Mouse (Mus musculus) liver, embryonic 14.5 days (tissue): ENCODE data around the gene Ubr4. TPM values are rescaled to one million over a fixed set of nuclear protein-coding genes. Genes with fewer than 3 reads are reported as not detected.

Experiments used
- ATAC-seq: fragments of 200-750 bp; cut with Nextera tagmentation; 2 replicates; pipeline ENCODE4 v1.8.0; 2017; ENCODE audit warnings: moderate number of reproducible peaks, mild to moderate bottlenecking, moderate library complexity; ENCODE audit not compliant: insufficient read depth
- DNase-seq, 3 experiments: peaks; one replicate each; pipeline ENCODE4 v3.0.0-alpha.2; 2012 to 2013; ENCODE audit warnings: low read depth in 3 of 3, low spot score in 3 of 3
- H3K27ac ChIP-seq: fragments of 300-500 bp; sonication (generic); 2 replicates; pipeline ENCODE4 v1.5.1; 2014; ENCODE audit warnings: moderate library complexity, mild to moderate bottlenecking, control low read depth, inconsistent platforms
- H3K27me3 ChIP-seq: fragments of 300-500 bp; sonication (generic); 2 replicates; pipeline ENCODE4 v1.6.1; 2014; ENCODE audit warnings: mild to moderate bottlenecking, low read length, moderate library complexity; ENCODE audit not compliant: control insufficient read depth, insufficient read depth
- H3K36me3 ChIP-seq: fragments of 300-500 bp; sonication (generic); replicated peaks from 2 replicates; pipeline ENCODE4 v1.6.1; 2014; ENCODE audit warnings: low read depth; ENCODE audit not compliant: control insufficient read depth, insufficient read depth
- H3K4me1 ChIP-seq, 2 experiments: fragments of 200-500 bp in 1 of 2; fragments of 300-500 bp in 1 of 2; sonication (generic) in 1 of 2; replicated peaks; 2 replicates each; pipeline ENCODE4 v1.6.1; 2012 to 2014; ENCODE audit warnings: antibody characterized with exemption in 1 of 2, inconsistent platforms in 1 of 2, low read length in 1 of 2; ENCODE audit not compliant: control insufficient read depth in 2 of 2, insufficient read depth in 2 of 2
- H3K4me2 ChIP-seq: fragments of 300-500 bp; sonication (generic); 2 replicates; pipeline ENCODE4 v1.6.1; 2014; ENCODE audit warnings: low read depth, mild to moderate bottlenecking, control low read depth, moderate library complexity
- H3K4me3 ChIP-seq, 2 experiments: fragments of 200-500 bp in 1 of 2; fragments of 300-500 bp in 1 of 2; sonication (generic) in 1 of 2; 2 replicates each; pipeline ENCODE4 v1.5.1; 2012 to 2014; ENCODE audit warnings: low read depth in 2 of 2, low read length in 2 of 2, mild to moderate bottlenecking in 2 of 2, control low read depth in 1 of 2, inconsistent platforms in 1 of 2, moderate library complexity in 1 of 2; ENCODE audit not compliant: insufficient read depth in 1 of 2
- H3K9ac ChIP-seq: fragments of 300-500 bp; sonication (generic); replicated peaks from 2 replicates; pipeline ENCODE4 v1.6.1; 2014; ENCODE audit warnings: mild to moderate bottlenecking, control low read depth, moderate library complexity
- H3K9me3 ChIP-seq: fragments of 300-500 bp; sonication (generic); 2 replicates; pipeline ENCODE4 v1.6.1; 2016; ENCODE audit warnings: low read length, mixed read lengths; ENCODE audit not compliant: control insufficient read depth
- CTCF ChIP-seq: IDR thresholded peaks from 2 replicates; pipeline ENCODE4 v1.5.1; 2016; ENCODE audit warnings: antibody characterized with exemption, low read depth, control low read depth
- EP300 ChIP-seq: IDR thresholded peaks from 2 replicates; pipeline ENCODE4 v1.6.1; 2016; ENCODE audit warnings: antibody characterized with exemption, low read depth
- WGBS: fragments of 180-500 bp; shearing (Covaris S2); extraction: QIAGEN DNeasy Blood & Tissue Kit; methylation state at CpG from one replicate; pipeline ENCODE4 v1.1.7; 2014; ENCODE audit not compliant: insufficient replicate concordance; 5-methylcytosine and 5-hydroxymethylcytosine counted together
- polyA plus RNA-seq, 2 experiments: library from polyadenylated mRNA; depleted of rRNA in 1 of 2; stranded (reverse) in 1 of 2; unstranded in 1 of 2; fragments of >200 nt; fragmentation: Nextera tagmentation in 1 of 2; extraction: Ambion mirVana in 1 of 2; gene quantifications; 2 replicates each; pipeline versions ENCODE4 v1.2.1 to v1.2.3; 2012 to 2014

The Ubr4 gene
- polyA plus RNA-seq, 2 experiments: 34.0 to 55.5 TPM

DNA sequence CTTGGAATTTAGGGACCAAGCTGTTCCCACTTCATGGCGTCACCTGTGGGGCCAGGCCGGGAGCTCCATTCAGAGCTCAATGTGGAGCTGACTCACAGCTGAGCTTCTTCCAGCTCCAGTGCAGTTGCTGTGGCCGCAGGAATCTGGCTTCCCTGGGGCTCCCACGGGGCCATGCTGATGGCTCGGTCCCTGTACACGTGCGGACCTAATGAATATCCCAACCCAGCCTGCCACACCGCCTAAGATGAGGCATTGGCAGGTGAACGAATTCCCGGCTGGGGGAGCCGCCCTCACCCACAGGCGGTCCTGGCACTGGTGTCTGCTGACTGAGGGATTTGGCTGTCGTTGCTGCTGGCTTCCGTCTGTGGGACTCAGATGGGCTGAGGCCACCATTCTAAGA is 148.4 kb downstream of the Ubr4 start:
- no peaks in the 10 kb centered on the region for H3K4me1 ChIP-seq
- H3K36me3 ChIP-seq: no peaks in the 10 kb centered on the region
- no peak overlapping the region for H3K4me2 ChIP-seq
- no peaks in the 10 kb centered on the region for H3K27me3 ChIP-seq
- H3K27ac ChIP-seq: no peak overlapping the region
- H3K9ac ChIP-seq: no peak overlapping the region
- 65% methylated on average over 14 of the region's 14 CpGs for WGBS
- no peak overlapping the region for H3K4me3 ChIP-seq
- ATAC-seq (no peak), DNase-seq (no peak)
- H3K9me3 ChIP-seq: no peaks in the 10 kb centered on the region; the same call in 1 of the 2 replicates
- TF ChIP-seq CTCF (no peak), EP300 (no peak)

DNA sequence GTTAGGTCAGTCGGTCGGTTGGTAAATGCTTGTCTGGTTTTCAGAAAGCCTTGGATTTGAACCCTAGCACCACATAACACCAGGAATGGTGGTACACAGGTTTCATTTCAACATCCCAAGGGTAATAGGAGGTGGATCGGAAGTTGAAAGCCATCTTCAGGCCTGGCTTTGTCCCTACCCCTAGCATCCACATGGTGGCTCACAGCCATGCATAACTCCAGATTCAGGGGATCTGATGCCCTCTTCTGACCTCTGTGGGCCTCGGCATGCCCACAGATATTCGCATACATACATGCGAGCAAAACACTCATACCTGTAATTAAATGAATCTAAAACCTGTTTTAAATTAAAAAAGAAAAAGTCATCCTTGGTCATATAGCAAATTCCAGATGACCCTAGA is 149.3 kb downstream of the Ubr4 start:
- no peak for DNase-seq
- Histone ChIP-seq H3K4me3 (no peak overlapping the region), H3K9me3 (no peaks in the 10 kb centered on the region; the same call in 1 of the 2 replicates), H3K4me2 (no peak overlapping the region), H3K27me3 (no peaks in the 10 kb centered on the region), H3K4me1 (no peaks in the 10 kb centered on the region), H3K9ac (no peak overlapping the region), H3K27ac (no peak overlapping the region), H3K36me3 (no peaks in the 10 kb centered on the region)
- TF ChIP-seq CTCF (no peak), EP300 (no peak)
- 67% methylated on average over 6 of the region's 6 CpGs for WGBS
- no peak for ATAC-seq

- Histone ChIP-seq H3K9ac (no peak overlapping the region), H3K4me2 (no peak overlapping the region)
- WGBS: 53% methylated on average over 8 of the region's 8 CpGs
These were observed 151.5 kb downstream of the Ubr4 start for GRCm38 (mm10) chr4:139503919-139504318.

DNA sequence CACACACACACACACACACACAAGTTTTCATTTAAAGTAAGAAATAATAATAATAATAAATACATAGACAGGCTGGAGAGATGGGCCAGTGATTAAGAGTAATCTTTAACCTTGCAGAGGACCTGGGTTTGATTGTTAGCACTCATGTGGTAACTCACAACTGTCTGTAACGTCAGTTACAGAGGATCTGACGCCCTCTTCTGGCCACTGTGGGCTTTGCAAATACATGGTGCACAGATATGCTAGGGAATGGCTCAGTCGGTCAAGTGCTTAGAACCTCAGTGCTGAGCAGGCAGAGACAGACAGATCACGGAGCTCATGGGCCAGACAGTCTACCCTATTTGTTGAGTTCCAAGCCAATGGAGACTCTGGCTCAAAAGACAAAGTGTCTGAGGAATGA is 153.3 kb downstream of the Ubr4 start:
- 62% methylated on average over 4 of the region's 4 CpGs for WGBS
- ATAC-seq: no peak

More at GRCm38 (mm10) chr4:139503919-139504318, 151.5 kb downstream of the Ubr4 start:
- DNase-seq (no peak), ATAC-seq (no peak)
- H3K27me3 ChIP-seq: no peaks in the 10 kb centered on the region
- H3K27ac ChIP-seq: no peak overlapping the region
- H3K36me3 ChIP-seq: no peaks in the 10 kb centered on the region
- no peak for TF ChIP-seq CTCF
- H3K9me3 ChIP-seq: no peaks in the 10 kb centered on the region; the same call in 1 of the 2 replicates
- no peaks in the 10 kb centered on the region for H3K4me1 ChIP-seq
- H3K4me3 ChIP-seq: no peak overlapping the region

GRCm38 (mm10) chr4:139506727-139507126 is 154.3 kb downstream of the Ubr4 start:
- ATAC-seq: no peak
- DNase-seq: no peak
- peaks cover 0 to 1% of the 10 kb centered on the region in 2 experiments; a peak in 1 of 4 replicates for H3K4me1 ChIP-seq
- H3K9me3 ChIP-seq: no peaks in the 10 kb centered on the region; the same call in 1 of the 2 replicates
- 69% methylated on average over 11 of the region's 11 CpGs for WGBS
- H3K4me3 ChIP-seq: no peak overlapping the region
- no peaks in the 10 kb centered on the region for H3K36me3 ChIP-seq
- TF ChIP-seq EP300: no peak
- no peak for TF ChIP-seq CTCF
- H3K9ac ChIP-seq: no peak overlapping the region
- H3K4me2 ChIP-seq: no peak overlapping the region
- no peak overlapping the region for H3K27ac ChIP-seq
- no peaks in the 10 kb centered on the region for H3K27me3 ChIP-seq

More for the DNA sequence above, 153.3 kb downstream of the Ubr4 start:
- no peak for DNase-seq
- Histone ChIP-seq H3K4me2 (no peak overlapping the region), H3K27me3 (no peaks in the 10 kb centered on the region), H3K4me3 (no peak overlapping the region), H3K27ac (no peak overlapping the region), H3K4me1 (no peaks in the 10 kb centered on the region), H3K9me3 (no peaks in the 10 kb centered on the region; the same call in 1 of the 2 replicates), H3K9ac (no peak overlapping the region), H3K36me3 (no peaks in the 10 kb centered on the region)
- TF ChIP-seq EP300 (no peak), CTCF (no peak)
